26 mouse cellular contexts compared by ENCODE assay signal in the genomic region with DNA sequence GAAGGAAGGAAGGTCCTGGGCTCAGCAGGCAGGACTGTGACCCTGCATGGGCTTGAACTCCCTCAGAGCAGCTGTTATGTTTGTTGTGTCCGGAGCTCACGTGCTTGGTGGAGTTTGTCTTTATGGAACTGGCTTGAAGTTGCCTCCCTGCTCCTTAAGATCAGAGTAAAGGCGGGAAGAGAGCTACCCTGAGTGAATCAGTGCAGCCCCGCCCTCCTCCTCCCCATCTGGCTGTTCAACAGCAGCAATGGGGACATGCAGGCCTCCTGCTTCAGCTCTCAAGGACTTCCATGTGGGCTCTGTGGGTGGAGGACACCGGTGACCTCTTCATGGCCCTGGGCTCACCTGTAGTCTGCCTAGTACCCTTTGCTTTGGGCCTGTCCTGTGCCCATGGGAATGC. TPM values are rescaled to one million over a fixed set of nuclear protein-coding genes. Genes with fewer than 3 reads are reported as not detected.
DNase-seq lines count a peak whose midpoint lies in the region; ATAC-seq and TF ChIP-seq lines count a peak whose summit lies in the region.
"Had no signal": no experiment of that assay in that cellular context is flagged by ENCODE, and none has a peak within 500 bp of the region (broad histone marks: within the 10 kb centered on the region; RNA-seq: fewer than 3 reads in every experiment).

No protein-coding gene starts in this region.

- H3K9ac ChIP-seq in intestine, embryonic 14.5 days (ENCODE audit: low read length), result no peak overlapping the region
- H3K9ac ChIP-seq in intestine, embryonic 15.5 days, result no peak overlapping the region
- no peak overlapping the region for H3K9ac ChIP-seq in ES-Bruce4 (ENCODE audit: low read depth, poor library complexity, severe bottlenecking)
- H3K9ac ChIP-seq: forebrain, embryonic 13.5 days; forebrain, postnatal 0 days; heart, embryonic 13.5 days; hindbrain, embryonic 14.5 days had no signal

- no peak for DNase-seq in intestine, embryonic 14.5 days (ENCODE audit: low spot score)
- DNase-seq in 3134 (ENCODE audit: extremely low read depth, insufficient read length, low spot score), result peak; percentile 49
- peak; percentile 45 for DNase-seq in R1 (ENCODE audit: low read depth, low spot score)
- DNase-seq in heart, adult 11 months, result no peak
- DNase-seq in spleen, postnatal 10 days (ENCODE audit: low spot score in 2 of 2), result no peak
- DNase-seq: adrenal gland, adult 2 months; adrenal gland, postnatal 14 days; cerebellum, adult 11 months; cerebellum, adult 2 months; cerebellum, adult 9-11 months; cerebellum, postnatal 25 days; forebrain, postnatal 0 days; gastrocnemius, postnatal 25 days; heart, adult 2 months; heart, postnatal 14 days; heart, postnatal 4 days; kidney, adult 2 months had no signal

- 0 out of 2 replicates have a peak, but pooled peaks have one; percentile 13 for ATAC-seq in intestine, embryonic 14.5 days (replicated peaks; ENCODE audit: low FRiP score, low TSS enrichment, low read depth)
- no peak for ATAC-seq in intestine, embryonic 15.5 days
- ATAC-seq: forebrain, embryonic 13.5 days; forebrain, postnatal 0 days; hindbrain, postnatal 0 days; inflammation-experienced regulatory T-cells, adult 6 months had no signal

- no peak for TF ChIP-seq CTCF in ES-Bruce4 (IDR thresholded peaks at IDR 0.05; ENCODE audit: low read depth, low read length)

- peaks cover 7% of the 10 kb centered on the region; the same call in 1 of the 2 replicates for H3K4me1 ChIP-seq in intestine, embryonic 14.5 days (replicated peaks; ENCODE audit: control insufficient read depth, insufficient read depth, low read length)
- H3K4me1 ChIP-seq in intestine, embryonic 15.5 days (replicated peaks), result 0 out of 2 replicates have a peak, but pooled peaks cover 2% of the 10 kb centered on the region
- H3K4me1 ChIP-seq in ES-Bruce4 (ENCODE audit: control insufficient read depth, insufficient read depth, low read length), result peaks cover 7% of the 10 kb centered on the region

- H3K4me3 ChIP-seq in intestine, embryonic 14.5 days (ENCODE audit: low read depth, low read length), result no peak overlapping the region
- H3K4me3 ChIP-seq in intestine, embryonic 15.5 days (replicated peaks), result no peak overlapping the region
- no peak overlapping the region for H3K4me3 ChIP-seq in ES-Bruce4 (ENCODE audit: low read depth, low read length)
- H3K4me3 ChIP-seq: forebrain, embryonic 10.5 days; forebrain, embryonic 13.5 days; heart, adult 2 months; heart, embryonic 10.5 days; heart, embryonic 13.5 days had no signal

- H3K27me3 ChIP-seq in intestine, embryonic 14.5 days (replicated peaks; ENCODE audit: control insufficient read depth, insufficient read depth, low read length), result no peaks in the 10 kb centered on the region
- H3K27me3 ChIP-seq in intestine, embryonic 15.5 days (replicated peaks), result no peaks in the 10 kb centered on the region
- H3K27me3 ChIP-seq in ES-Bruce4 (ENCODE audit: control insufficient read depth, insufficient read depth, low read length, poor library complexity, severe bottlenecking), result no peaks in the 10 kb centered on the region
- H3K27me3 ChIP-seq: forebrain, embryonic 13.5 days; heart, embryonic 13.5 days had no signal

- no peak overlapping the region for H3K4me2 ChIP-seq in intestine, embryonic 14.5 days (ENCODE audit: low read length)
- no peak overlapping the region for H3K4me2 ChIP-seq in intestine, embryonic 15.5 days (replicated peaks)
- H3K4me2 ChIP-seq: forebrain, embryonic 13.5 days; heart, embryonic 13.5 days; hindbrain, embryonic 14.5 days had no signal

- no peaks in the 10 kb centered on the region for H3K9me3 ChIP-seq in intestine, embryonic 14.5 days (ENCODE audit: control insufficient read depth, low read length)
- H3K9me3 ChIP-seq in intestine, embryonic 15.5 days, result no peaks in the 10 kb centered on the region
- H3K9me3 ChIP-seq in ES-Bruce4 (replicated peaks; ENCODE audit: control insufficient read depth, insufficient read depth, low read length, poor library complexity, severe bottlenecking), result no peaks in the 10 kb centered on the region
- H3K9me3 ChIP-seq: forebrain, embryonic 10.5 days; forebrain, embryonic 13.5 days; heart, embryonic 10.5 days; heart, embryonic 13.5 days had no signal

- no peak for TF ChIP-seq POLR2A in ES-Bruce4 (IDR thresholded peaks at IDR 0.05; ENCODE audit: insufficient read depth, low read length)

- 70% methylated on average over 5 of the region's 5 CpGs for WGBS in intestine, embryonic 14.5 days
- WGBS in intestine, embryonic 15.5 days, result 64% methylated on average over 5 of the region's 5 CpGs

- TF ChIP-seq EP300 in ES-Bruce4 (IDR thresholded peaks at IDR 0.05; ENCODE audit: insufficient read depth, low read depth, low read length), result 0 out of 2 replicates have a peak, but pooled peaks have one; percentile 40

- no peak overlapping the region for H3K27ac ChIP-seq in intestine, embryonic 14.5 days (ENCODE audit: low read depth)
- H3K27ac ChIP-seq in intestine, embryonic 15.5 days, result no peak overlapping the region
- no peak overlapping the region for H3K27ac ChIP-seq in ES-Bruce4 (ENCODE audit: insufficient read depth, low read length)
- H3K27ac ChIP-seq: forebrain, embryonic 10.5 days; forebrain, embryonic 13.5 days; heart, adult 2 months; heart, embryonic 13.5 days; hindbrain, embryonic 14.5 days; hindbrain, postnatal 0 days had no signal

- peaks cover 24% of the 10 kb centered on the region for H3K36me3 ChIP-seq in intestine, embryonic 14.5 days (ENCODE audit: control insufficient read depth, insufficient read depth, low read length)
- H3K36me3 ChIP-seq in intestine, embryonic 15.5 days, result peaks cover 8% of the 10 kb centered on the region; the same call in 1 of the 2 replicates
- H3K36me3 ChIP-seq in ES-Bruce4 (ENCODE audit: control insufficient read depth, insufficient read depth, low read length, poor library complexity, severe bottlenecking), result no peaks in the 10 kb centered on the region

RNA-seq across cellular contexts. Expression of gene Aar2, which starts 55.6 kb away (rescaled TPM):
- 38.6 and 40.8 TPM in 2 replicates for polyA plus RNA-seq in intestine, embryonic 14.5 days (2014; fragmentation: Nextera tagmentation; extraction: Ambion mirVana)
- polyA plus RNA-seq in intestine, embryonic 15.5 days (2015; fragmentation: Nextera tagmentation; extraction: Ambion mirVana), result 31.3 and 31.6 TPM in 2 replicates
- 16.4 and 22.5 TPM in 2 replicates for polyA plus RNA-seq in ES-Bruce4 (2011; ENCODE audit: insufficient read depth, insufficient read length, low read depth, missing spikeins)

Comparison
In these comparisons a context has a peak if more than half of its experiments do, and no peak if none do; other contexts are left out.
1. DNase-seq: peak in 3134 (single experiment) and R1 (single experiment); none in intestine, embryonic 14.5 days (single experiment), heart, adult 11 months (single experiment) and spleen, postnatal 10 days (0 of 2).